Mouse (Mus musculus) kidney, postnatal 0 days (tissue): ENCODE measurements around the gene Cebpz. TPM values are rescaled to one million over a fixed set of nuclear protein-coding genes. Genes with fewer than 3 reads are reported as not detected.

ENCODE experiments used
- ATAC-seq: fragments of 200-750 bp; cut with Nextera tagmentation; replicated peaks from 2 replicates; pipeline ENCODE4 v1.8.0; 2017; ENCODE audit warnings: low read depth, moderate number of reproducible peaks, moderate TSS enrichment, moderate library complexity; ENCODE audit not compliant: low FRiP score
- DNase-seq: peaks from one replicate; pipeline ENCODE4 v3.0.0-alpha.2; 2016; ENCODE audit warnings: low spot score
- H3K27ac ChIP-seq: fragments of 300-500 bp; sonication (generic); 2 replicates; pipeline ENCODE4 v1.5.1; 2014; ENCODE audit warnings: mild to moderate bottlenecking
- H3K27me3 ChIP-seq: fragments of 300-500 bp; sonication (generic); 2 replicates; pipeline ENCODE4 v1.6.1; 2014; ENCODE audit warnings: low read length, mixed read lengths; ENCODE audit not compliant: insufficient read depth
- H3K36me3 ChIP-seq: fragments of 300-500 bp; sonication (generic); 2 replicates; pipeline ENCODE4 v1.6.1; 2014; ENCODE audit warnings: low read length, mixed read lengths; ENCODE audit not compliant: insufficient read depth
- H3K4me1 ChIP-seq: fragments of 300-500 bp; sonication (generic); replicated peaks from 2 replicates; pipeline ENCODE4 v1.6.1; 2014; ENCODE audit warnings: antibody characterized with exemption, low read length, mixed read lengths; ENCODE audit not compliant: insufficient read depth
- H3K4me2 ChIP-seq: fragments of 300-500 bp; sonication (generic); 2 replicates; pipeline ENCODE4 v1.6.1; 2014; ENCODE audit warnings: mild to moderate bottlenecking, low read length, moderate library complexity, mixed read lengths
- H3K4me3 ChIP-seq: fragments of 300-500 bp; sonication (generic); replicated peaks from 2 replicates; pipeline ENCODE4 v1.5.1; 2014; ENCODE audit warnings: low read depth, low read length
- H3K9ac ChIP-seq: fragments of 300-500 bp; sonication (generic); 2 replicates; pipeline ENCODE4 v1.6.1; 2014; ENCODE audit warnings: low read depth, low read length
- H3K9me3 ChIP-seq: fragments of 300-500 bp; sonication (generic); replicated peaks from 2 replicates; pipeline ENCODE4 v1.6.1; 2016; ENCODE audit warnings: low read length, inconsistent platforms, mixed read lengths
- CTCF ChIP-seq: IDR thresholded peaks from 2 replicates; pipeline ENCODE4 v1.5.1; 2016; ENCODE audit warnings: antibody characterized with exemption, low read depth, mild to moderate bottlenecking, moderate library complexity
- WGBS: fragments of 180-500 bp; shearing (Covaris S2); extraction: QIAGEN DNeasy Blood & Tissue Kit; methylation state at CpG from one replicate; pipeline ENCODE4 v1.1.7; 2014; 5-methylcytosine and 5-hydroxymethylcytosine counted together
- polyA plus RNA-seq: library from polyadenylated mRNA; unstranded; fragments of >200 nt; fragmentation: Nextera tagmentation; extraction: Ambion mirVana; gene quantifications from 2 replicates; pipeline ENCODE4 v1.2.1, GENCODE M21; 2015

Gene Cebpz
- polyA plus RNA-seq, result 58.9 and 64.4 TPM in 2 replicates

DNA sequence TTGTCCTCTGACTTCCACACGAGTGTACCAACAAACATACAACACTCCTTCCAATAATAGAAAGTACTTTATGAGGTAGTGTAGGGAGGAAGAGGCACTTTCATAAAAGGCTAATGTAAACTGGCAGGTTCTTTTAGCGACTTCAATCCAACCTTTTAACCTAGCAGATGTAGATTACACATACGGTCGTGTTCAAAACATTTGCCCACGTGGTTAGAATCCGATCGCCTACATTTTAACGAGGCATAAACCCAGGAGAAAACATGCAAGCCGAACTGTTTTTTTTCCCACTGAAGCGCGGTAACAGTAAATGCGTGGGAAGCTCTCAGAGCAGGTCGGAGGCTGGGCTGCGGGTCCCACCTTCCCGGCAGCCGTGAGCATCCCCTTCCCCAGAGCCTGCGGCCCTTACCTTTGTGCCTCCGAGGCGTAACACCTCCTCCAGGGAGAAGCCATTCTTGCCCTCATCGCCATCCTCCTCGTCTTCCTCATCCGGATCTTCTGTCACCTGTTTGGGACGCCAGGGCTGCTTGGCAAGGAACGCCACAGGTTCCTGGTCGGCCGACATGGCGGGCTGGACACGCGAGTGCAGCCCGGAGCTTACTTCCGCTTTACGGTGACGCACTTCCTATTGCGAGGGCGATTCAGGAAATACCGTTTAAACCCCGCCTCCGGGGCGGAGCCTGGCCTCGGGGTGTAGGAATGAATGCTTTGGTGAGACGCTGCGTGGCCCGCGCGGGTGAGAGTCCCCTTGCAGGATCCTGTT, at the start of gene Cebpz, which contains the start of gene Ndufaf7:
TSS of gene Cebpz (minus strand) at position 601 of the 763 bp plus-strand sequence.
TSS of gene Ndufaf7 (plus strand) at position 671 of the 763 bp plus-strand sequence.
- H3K27ac ChIP-seq, result peak within 1 kb of the TSS; percentile 60; the same call in 1 of the 2 replicates

DNA sequence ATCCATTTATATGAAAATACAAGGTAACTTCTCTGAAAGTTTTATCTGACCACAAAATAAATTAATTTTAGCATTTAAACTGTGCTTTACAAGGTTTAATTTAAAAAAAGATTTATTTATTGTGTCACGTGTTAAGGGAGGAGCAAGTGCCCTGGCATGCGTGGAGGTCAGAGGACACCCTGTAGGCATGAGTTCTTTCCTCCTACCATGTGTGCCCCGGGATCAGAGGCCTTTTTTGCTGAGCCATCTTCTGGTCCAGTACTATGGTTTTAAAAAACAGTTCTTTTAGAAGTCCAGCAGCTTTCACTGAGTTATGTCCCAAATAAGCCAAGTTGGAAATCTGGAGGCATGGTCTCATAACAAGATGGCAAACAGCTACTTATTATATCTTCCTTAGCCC, 46.9 kb upstream of the Cebpz start:
- Histone ChIP-seq H3K27ac (no peak overlapping the region), H3K4me2 (no peak overlapping the region), H3K4me1 (no peaks in the 10 kb centered on the region), H3K9me3 (no peaks in the 10 kb centered on the region), H3K4me3 (no peak overlapping the region), H3K9ac (no peak overlapping the region), H3K36me3 (peaks cover 20% of the 10 kb centered on the region), H3K27me3 (no peaks in the 10 kb centered on the region)
- TF ChIP-seq CTCF, result no peak
- DNase-seq, result no peak
- WGBS, result 80% methylated on average over 3 of the region's 3 CpGs
- ATAC-seq, result no peak

More for the DNA sequence above, at the start of gene Cebpz, which contains the start of gene Ndufaf7:
- no peaks in the 10 kb centered on the region for H3K9me3 ChIP-seq
- TF ChIP-seq CTCF, result no peak
- peak within 1 kb of the TSS; percentile 79 for H3K9ac ChIP-seq
- ATAC-seq, result peak; percentile 99
- peaks cover 11% of the 10 kb centered on the region; the same call in 1 of the 2 replicates for H3K4me1 ChIP-seq
- H3K36me3 ChIP-seq, result peaks cover 31% of the 10 kb centered on the region
- no peaks in the 10 kb centered on the region for H3K27me3 ChIP-seq
- peak within 1 kb of the TSS; percentile 81 for H3K4me2 ChIP-seq
- DNase-seq, result peak; percentile 97
- under 1% methylated on average over 45 of the region's 45 CpGs for WGBS
- peak within 1 kb of the TSS; percentile 89 for H3K4me3 ChIP-seq

DNA sequence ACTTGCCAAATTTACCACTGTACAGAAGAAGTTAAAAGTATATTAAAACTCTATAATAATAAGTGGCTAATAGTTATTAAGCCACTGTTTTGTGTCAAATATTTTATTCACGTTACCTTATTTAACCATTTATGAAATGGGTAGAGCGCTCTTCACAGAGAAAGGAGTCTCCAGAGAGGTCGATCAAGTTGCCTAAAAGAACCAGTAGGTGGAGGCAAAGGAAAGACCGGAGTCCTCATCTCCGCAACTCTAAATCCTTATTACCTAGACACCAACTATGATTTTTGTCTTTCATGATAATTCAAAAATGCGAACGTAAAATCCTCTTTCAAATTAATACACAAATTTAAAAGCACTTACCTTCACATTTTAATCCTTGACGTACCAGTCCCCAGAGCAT, 46.3 kb upstream of the Cebpz start:
- Histone ChIP-seq H3K27me3 (no peaks in the 10 kb centered on the region), H3K4me1 (no peaks in the 10 kb centered on the region), H3K4me2 (no peak overlapping the region), H3K4me3 (no peak overlapping the region), H3K27ac (no peak overlapping the region), H3K9me3 (no peaks in the 10 kb centered on the region), H3K36me3 (peaks cover 21% of the 10 kb centered on the region), H3K9ac (no peak overlapping the region)
- TF ChIP-seq CTCF, result peak; percentile 15; the same call in 1 of the 2 replicates
- DNase-seq, result no peak
- ATAC-seq, result no peak
- WGBS, result 97% methylated on average over 8 of the region's 8 CpGs

DNA sequence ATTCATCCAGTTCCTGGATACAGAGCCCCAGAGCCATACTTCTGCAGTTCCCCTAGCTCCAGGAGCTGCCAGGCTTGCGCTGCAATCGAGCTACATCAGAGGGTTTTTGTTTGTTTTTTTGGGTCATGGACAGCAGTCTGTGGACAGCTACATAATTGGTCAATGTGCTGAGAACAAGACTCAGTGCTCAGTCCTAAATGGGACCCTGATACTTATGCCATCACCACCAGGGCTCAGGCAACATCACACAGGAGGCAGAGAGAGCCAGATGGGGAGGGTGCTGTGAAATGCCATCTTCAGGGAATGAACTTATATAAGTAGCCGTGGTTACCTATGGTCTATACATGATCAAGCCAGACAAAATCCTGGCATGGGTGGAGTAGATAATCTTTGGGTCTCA, 31.6 kb upstream of the Cebpz start:
- DNase-seq, result no peak
- H3K27ac ChIP-seq, result no peak overlapping the region
- no peak overlapping the region for H3K9ac ChIP-seq
- TF ChIP-seq CTCF, result no peak
- WGBS, result 83% methylated on average over 3 of the region's 3 CpGs
- no peaks in the 10 kb centered on the region for H3K4me1 ChIP-seq
- no peak for ATAC-seq
- no peak overlapping the region for H3K4me3 ChIP-seq
- H3K9me3 ChIP-seq, result no peaks in the 10 kb centered on the region
- H3K4me2 ChIP-seq, result no peak overlapping the region
- H3K27me3 ChIP-seq, result no peaks in the 10 kb centered on the region
- peaks cover 18% of the 10 kb centered on the region for H3K36me3 ChIP-seq

DNA sequence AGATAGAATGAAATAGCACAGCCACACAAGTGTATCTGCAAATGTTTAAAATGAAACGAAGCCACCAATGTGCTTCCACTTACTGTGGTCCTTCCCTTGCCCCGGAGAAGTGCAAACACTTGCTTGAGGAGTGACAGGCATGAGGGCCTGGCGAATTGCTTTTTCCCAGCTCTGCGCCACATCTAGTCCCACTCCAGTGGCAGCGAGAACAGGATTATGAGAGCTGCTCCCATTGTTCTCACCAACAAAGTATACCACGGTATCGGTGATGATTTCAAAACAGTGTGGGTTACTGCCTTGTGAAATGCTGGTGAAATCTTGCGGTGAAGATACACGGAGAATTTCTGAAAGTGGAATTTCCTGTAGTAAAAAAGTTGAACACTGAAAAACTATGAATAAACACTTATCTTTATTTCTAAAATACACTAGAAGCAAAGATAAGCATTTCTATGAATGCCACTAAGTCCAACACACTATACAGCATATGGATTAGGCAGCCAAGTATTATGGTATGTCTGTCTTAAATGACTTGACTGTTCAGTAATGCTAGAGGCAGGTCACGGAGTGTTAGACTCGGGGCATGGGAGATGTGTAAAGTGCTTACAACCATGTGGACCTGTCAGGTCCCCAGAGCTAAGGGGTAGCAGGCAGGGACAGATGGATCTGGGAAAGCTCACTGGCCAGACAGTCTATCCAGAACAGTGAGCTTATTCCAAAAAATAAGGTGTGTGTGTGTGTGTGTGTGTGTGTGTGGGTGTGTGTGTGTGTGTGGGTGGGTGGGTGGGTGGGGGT, 29.4 kb upstream of the Cebpz start:
- no peak overlapping the region for H3K9ac ChIP-seq
- H3K4me3 ChIP-seq, result no peak overlapping the region
- H3K4me1 ChIP-seq, result no peaks in the 10 kb centered on the region
- H3K27ac ChIP-seq, result no peak overlapping the region
- H3K27me3 ChIP-seq, result no peaks in the 10 kb centered on the region
- H3K9me3 ChIP-seq, result no peaks in the 10 kb centered on the region
- peaks cover 21% of the 10 kb centered on the region for H3K36me3 ChIP-seq
- no peak for TF ChIP-seq CTCF
- DNase-seq, result no peak
- no peak for ATAC-seq
- 95% methylated on average over 11 of the region's 11 CpGs for WGBS
- H3K4me2 ChIP-seq, result no peak overlapping the region

DNA sequence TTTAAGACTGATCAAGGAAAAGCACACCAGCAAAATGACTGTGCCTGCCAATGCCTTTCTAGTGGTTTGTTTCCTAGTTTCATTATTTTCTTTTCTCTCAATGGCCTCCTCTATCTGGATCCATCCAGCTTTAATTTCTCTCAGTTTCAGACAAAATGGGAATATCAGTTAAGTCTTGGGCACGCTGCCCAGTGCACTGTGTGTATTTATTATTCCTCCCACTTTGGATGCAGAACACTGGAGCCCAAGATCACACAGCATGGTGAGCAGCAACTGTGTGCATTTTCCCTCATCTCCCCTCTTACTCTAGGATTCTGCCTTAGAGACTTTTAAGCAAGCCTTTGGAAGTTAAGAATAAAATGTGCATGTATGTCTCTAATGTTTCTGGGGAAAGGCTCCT, 27.5 kb upstream of the Cebpz start:
- no peak for DNase-seq

More for the DNA sequence above, 27.5 kb upstream of the Cebpz start:
- peaks cover 27% of the 10 kb centered on the region for H3K36me3 ChIP-seq
- ATAC-seq, result no peak
- H3K27me3 ChIP-seq, result no peaks in the 10 kb centered on the region
- H3K27ac ChIP-seq, result no peak overlapping the region
- no peak overlapping the region for H3K4me3 ChIP-seq
- no peak overlapping the region for H3K4me2 ChIP-seq
- no peak for TF ChIP-seq CTCF
- WGBS, result 85% methylated on average over 1 of the region's 1 CpGs
- no peaks in the 10 kb centered on the region for H3K9me3 ChIP-seq
- H3K9ac ChIP-seq, result no peak overlapping the region
- no peaks in the 10 kb centered on the region for H3K4me1 ChIP-seq
